8 mouse cellular contexts compared by ENCODE assay signal in the genomic region with DNA sequence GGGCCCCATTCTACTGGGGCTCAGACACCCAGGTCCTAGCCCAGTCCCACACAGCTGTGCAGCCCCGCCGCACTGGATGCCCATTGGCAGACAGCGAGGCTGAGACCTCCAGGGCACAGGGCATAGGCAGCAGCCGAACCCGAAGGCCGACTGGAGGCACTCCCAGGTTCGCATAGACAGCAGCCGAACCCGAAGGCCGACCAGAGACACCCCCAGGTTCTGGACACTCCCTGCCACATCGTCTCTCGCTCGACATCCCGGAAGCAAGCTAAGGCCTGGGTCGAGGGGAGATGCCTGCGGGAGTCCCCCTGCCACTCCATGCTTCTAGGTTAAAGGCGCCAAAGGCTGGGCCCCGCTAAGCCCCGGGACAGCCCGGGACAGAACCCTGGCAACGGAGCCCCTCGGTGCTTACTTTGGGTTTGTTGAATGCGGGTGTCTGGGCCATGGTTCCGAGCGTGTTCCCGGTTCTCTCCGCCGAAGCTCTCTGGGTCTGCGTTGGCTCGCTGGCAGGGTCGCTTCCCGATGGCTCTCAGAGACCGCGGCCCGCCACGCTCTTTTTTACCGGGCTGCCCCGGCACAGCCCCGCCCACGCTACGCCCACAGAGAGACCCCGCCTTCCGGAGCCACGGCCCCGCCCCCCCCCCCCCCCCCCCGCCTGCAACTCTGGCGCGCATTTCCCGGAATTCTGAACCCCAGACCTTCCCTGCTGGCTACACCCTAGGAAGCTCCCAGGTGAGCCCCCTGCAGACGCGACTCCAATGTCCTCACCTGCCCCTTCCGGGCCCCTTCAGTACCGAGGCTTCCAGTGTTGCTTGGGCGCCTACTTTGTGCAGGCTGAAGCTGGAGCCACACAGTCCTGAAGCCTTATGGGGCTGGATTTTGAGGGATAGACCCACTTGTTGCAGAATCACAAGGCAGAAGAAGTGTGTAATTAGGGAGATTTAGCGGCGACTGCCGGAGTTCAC. TPM values are rescaled to one million over a fixed set of nuclear protein-coding genes. Genes with fewer than 3 reads are reported as not detected.
A peak's percentile ranks its signal among the peaks of the same experiment; 100 is the strongest.
DNase-seq lines count a peak whose midpoint lies in the region; ATAC-seq and TF ChIP-seq lines count a peak whose summit lies in the region.

A gene (minus strand): TSS at position 593 of the 965 bp plus-strand sequence.

- TF ChIP-seq CTCF in lung, adult 2 months (IDR thresholded peaks at IDR 0.05; ENCODE audit: insufficient read depth, low read length), result no peak

- H3K4me1 ChIP-seq in intestine, embryonic 15.5 days (replicated peaks), result peaks cover 12% of the 10 kb centered on the region
- H3K4me1 ChIP-seq in lung, adult 2 months (ENCODE audit: control insufficient read depth, insufficient read depth, low read length), result 0 out of 2 replicates have a peak, but pooled peaks cover 3% of the 10 kb centered on the region
- H3K4me1 ChIP-seq in neural tube, embryonic 14.5 days (ENCODE audit: control insufficient read depth, insufficient read depth, low read length), result 0 out of 2 replicates have a peak, but pooled peaks cover 4% of the 10 kb centered on the region

- peak; percentile 93 for ATAC-seq in intestine, embryonic 15.5 days
- peak; percentile 79 for ATAC-seq in neural tube, embryonic 14.5 days (ENCODE audit: low read depth)

- peak within 1 kb of the TSS; percentile 57 for H3K4me3 ChIP-seq in intestine, embryonic 15.5 days (replicated peaks)
- H3K4me3 ChIP-seq in lung, adult 2 months (replicated peaks; ENCODE audit: extremely low read depth, low read depth, low read length), result peak within 1 kb of the TSS; percentile 76
- H3K4me3 ChIP-seq in neural tube, embryonic 14.5 days (ENCODE audit: low read depth, low read length), result peak within 1 kb of the TSS; percentile 45

- no peak within 1 kb of the TSS for H3K27ac ChIP-seq in intestine, embryonic 15.5 days
- no peak within 1 kb of the TSS for H3K27ac ChIP-seq in neural tube, embryonic 14.5 days (ENCODE audit: low read depth, low read length)

- WGBS in intestine, embryonic 15.5 days, result 1% methylated on average over 52 of the region's 57 CpGs
- 2% methylated on average over 57 of the region's 57 CpGs for WGBS in lung, adult 2 months
- under 1% methylated on average over 53 of the region's 57 CpGs for WGBS in neural tube, embryonic 14.5 days

- H3K27me3 ChIP-seq in intestine, embryonic 15.5 days (replicated peaks), result peaks cover 8% of the 10 kb centered on the region
- no peaks in the 10 kb centered on the region for H3K27me3 ChIP-seq in neural tube, embryonic 14.5 days (ENCODE audit: control insufficient read depth, insufficient read depth, low read length)

- DNase-seq in ovary, postnatal 36 days (ENCODE audit: low spot score), result peak; percentile 70
- DNase-seq in ovary, adult 18-20 months (ENCODE audit: low spot score), result no peak
- DNase-seq in cerebellum, postnatal 25 days, result peak; percentile 32 to 68
- DNase-seq in gastrocnemius, postnatal 25 days, result peak; percentile 51
- peak; percentile 57 for DNase-seq in lung, adult 2 months
- peak; percentile 59 for DNase-seq in urinary bladder, postnatal 25 days (ENCODE audit: low spot score)

- TF ChIP-seq POLR2A in lung, adult 2 months (IDR thresholded peaks at IDR 0.05; ENCODE audit: borderline replicate concordance, extremely low read depth, low read depth, low read length), result 0 out of 2 replicates have a peak, but pooled peaks have one; percentile 12

- peak within 1 kb of the TSS; percentile 64 for H3K9ac ChIP-seq in intestine, embryonic 15.5 days
- peak within 1 kb of the TSS; percentile 56 for H3K9ac ChIP-seq in neural tube, embryonic 14.5 days (replicated peaks; ENCODE audit: low read depth, low read length)

- H3K36me3 ChIP-seq in intestine, embryonic 15.5 days, result no peaks in the 10 kb centered on the region
- no peaks in the 10 kb centered on the region for H3K36me3 ChIP-seq in neural tube, embryonic 14.5 days (ENCODE audit: control insufficient read depth, insufficient read depth, low read length)

- no peaks in the 10 kb centered on the region for H3K9me3 ChIP-seq in intestine, embryonic 15.5 days
- no peaks in the 10 kb centered on the region for H3K9me3 ChIP-seq in neural tube, embryonic 14.5 days (ENCODE audit: control insufficient read depth, low read length)

- peak within 1 kb of the TSS; percentile 99 for H3K4me2 ChIP-seq in intestine, embryonic 15.5 days (replicated peaks)
- H3K4me2 ChIP-seq in neural tube, embryonic 14.5 days (ENCODE audit: low read depth, low read length), result peak within 1 kb of the TSS; percentile 98

RNA-seq across cellular contexts. Expression of the gene that starts here (rescaled TPM):
- total RNA-seq in gastrocnemius, postnatal 25 days (2021), result 1 to 10 TPM in 1 of 2 experiments, under 1 TPM in 1; 0.20 to 1.0 TPM
- 6.6 and 7.1 TPM in 2 replicates for polyA plus RNA-seq in intestine, embryonic 15.5 days (2015; fragmentation: Nextera tagmentation; extraction: Ambion mirVana)
- polyA plus RNA-seq in lung, adult 2 months (2012; rRNA removed), result 2.4 and 105 TPM in 2 replicates
- 2.5 and 3.1 TPM in 2 replicates for polyA plus RNA-seq in neural tube, embryonic 14.5 days (2014; fragmentation: Nextera tagmentation; extraction: Ambion mirVana)
